Mouse (Mus musculus) liver, embryonic 15.5 days (tissue): ENCODE data around the gene Ccr6. TPM values are rescaled to one million over a fixed set of nuclear protein-coding genes. Genes with fewer than 3 reads are reported as not detected.
A peak's percentile ranks its signal among the peaks of the same experiment; 100 is the strongest.
"Not testable (repeated sequence)": the region's sequence is repeated elsewhere in the genome, so short reads cannot be mapped to it uniquely, and the experiment has no call there.

Source experiments
- ATAC-seq: fragments of 200-750 bp; cut with Nextera tagmentation; 2 replicates; pipeline ENCODE4 v1.8.0; 2017; ENCODE audit warnings: moderate number of reproducible peaks, mild to moderate bottlenecking, moderate library complexity; ENCODE audit not compliant: insufficient read depth
- H3K27ac ChIP-seq: fragments of 300-500 bp; sonication (generic); replicated peaks from 2 replicates; pipeline ENCODE4 v1.5.1; 2015; ENCODE audit warnings: mild to moderate bottlenecking, inconsistent platforms
- H3K27me3 ChIP-seq: fragments of 300-500 bp; sonication (generic); 2 replicates; pipeline ENCODE4 v1.6.1; 2015; ENCODE audit warnings: mild to moderate bottlenecking, inconsistent platforms
- H3K36me3 ChIP-seq: fragments of 300-500 bp; sonication (generic); replicated peaks from 2 replicates; pipeline ENCODE4 v1.6.1; 2015; ENCODE audit warnings: moderate library complexity, mild to moderate bottlenecking, inconsistent platforms
- H3K4me1 ChIP-seq: fragments of 300-500 bp; sonication (generic); replicated peaks from 2 replicates; pipeline ENCODE4 v1.6.1; 2015; ENCODE audit warnings: inconsistent platforms
- H3K4me2 ChIP-seq: fragments of 300-500 bp; sonication (generic); 2 replicates; pipeline ENCODE4 v1.6.1; 2015; ENCODE audit warnings: moderate library complexity, mild to moderate bottlenecking, inconsistent platforms
- H3K4me3 ChIP-seq: fragments of 300-500 bp; sonication (generic); replicated peaks from 2 replicates; pipeline ENCODE4 v1.5.1; 2015; ENCODE audit warnings: mild to moderate bottlenecking, inconsistent platforms
- H3K9ac ChIP-seq: fragments of 300-500 bp; sonication (generic); 2 replicates; pipeline ENCODE4 v1.6.1; 2015; ENCODE audit warnings: moderate library complexity, mild to moderate bottlenecking, inconsistent platforms
- H3K9me3 ChIP-seq: fragments of 300-500 bp; sonication (generic); replicated peaks from 2 replicates; pipeline ENCODE4 v1.6.1; 2016; ENCODE audit warnings: inconsistent platforms
- WGBS: fragments of 180-500 bp; shearing (Covaris S2); methylation state at CpG from one replicate; pipeline ENCODE4 v1.1.7; 2015; ENCODE audit warnings: mixed read lengths; ENCODE audit not compliant: insufficient replicate concordance; 5-methylcytosine and 5-hydroxymethylcytosine counted together
- polyA plus RNA-seq: library from polyadenylated mRNA; unstranded; fragments of >200 nt; fragmentation: Nextera tagmentation; extraction: Ambion mirVana; gene quantifications from 2 replicates; pipeline ENCODE4 v1.2.1, GENCODE M21; 2015

The Ccr6 gene
- polyA plus RNA-seq, 1 experiment from 2014 or later: not detected

DNA sequence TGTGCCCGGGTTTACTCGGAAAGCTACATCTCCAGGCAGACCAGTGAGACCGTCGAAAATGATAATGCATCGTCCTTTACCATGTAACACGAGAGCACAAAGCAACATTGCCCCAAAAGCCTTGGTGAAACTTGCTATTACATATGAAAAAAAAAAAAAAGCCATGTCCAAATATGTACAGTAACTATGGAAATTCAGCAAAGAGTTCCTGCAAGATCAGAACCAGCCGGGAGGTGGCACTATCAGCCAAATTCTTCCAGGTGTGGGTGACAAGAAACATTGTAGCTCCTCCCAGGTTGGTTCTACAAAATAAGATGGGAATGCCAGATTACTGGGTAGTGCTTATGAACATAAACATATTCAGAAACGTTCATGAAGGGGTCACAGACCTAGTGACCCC is 21.1 kb downstream of the Ccr6 start:
- ATAC-seq: no peak
- Histone ChIP-seq H3K4me3 (no peak overlapping the region), H3K27ac (no peak overlapping the region), H3K4me2 (no peak overlapping the region), H3K27me3 (0 out of 2 replicates have a peak, but pooled peaks cover 4% of the 10 kb centered on the region), H3K9me3 (no peaks in the 10 kb centered on the region), H3K4me1 (no peaks in the 10 kb centered on the region), H3K9ac (no peak overlapping the region), H3K36me3 (no peaks in the 10 kb centered on the region)
- 55% methylated on average over 8 of the region's 8 CpGs for WGBS

DNA sequence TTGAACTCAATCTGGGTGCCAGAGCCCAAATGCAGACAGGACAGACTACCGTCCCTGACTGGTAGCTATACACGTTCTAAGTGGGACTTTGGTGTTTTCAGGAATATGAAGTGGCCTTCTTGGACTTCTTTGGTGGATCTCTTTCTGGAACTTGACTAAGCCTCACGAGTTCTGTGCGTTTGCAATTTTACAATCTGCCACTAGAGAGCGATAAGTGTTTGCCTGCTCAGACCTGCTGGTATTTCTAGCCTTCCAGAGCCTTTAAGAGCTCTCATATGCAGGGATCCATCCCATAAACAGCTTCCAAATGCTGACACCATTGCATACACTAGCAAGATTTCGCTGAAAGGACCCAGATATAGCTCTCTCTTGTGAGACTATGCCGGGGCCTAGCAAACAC is 28.8 kb downstream of the Ccr6 start:
- H3K9ac ChIP-seq, H3K4me3 ChIP-seq, H3K27ac ChIP-seq, ATAC-seq, H3K36me3 ChIP-seq, H3K27me3 ChIP-seq, H3K9me3 ChIP-seq, H3K4me1 ChIP-seq, H3K4me2 ChIP-seq: not testable (repeated sequence)
- 8% methylated on average over 7 of the region's 7 CpGs for WGBS

DNA sequence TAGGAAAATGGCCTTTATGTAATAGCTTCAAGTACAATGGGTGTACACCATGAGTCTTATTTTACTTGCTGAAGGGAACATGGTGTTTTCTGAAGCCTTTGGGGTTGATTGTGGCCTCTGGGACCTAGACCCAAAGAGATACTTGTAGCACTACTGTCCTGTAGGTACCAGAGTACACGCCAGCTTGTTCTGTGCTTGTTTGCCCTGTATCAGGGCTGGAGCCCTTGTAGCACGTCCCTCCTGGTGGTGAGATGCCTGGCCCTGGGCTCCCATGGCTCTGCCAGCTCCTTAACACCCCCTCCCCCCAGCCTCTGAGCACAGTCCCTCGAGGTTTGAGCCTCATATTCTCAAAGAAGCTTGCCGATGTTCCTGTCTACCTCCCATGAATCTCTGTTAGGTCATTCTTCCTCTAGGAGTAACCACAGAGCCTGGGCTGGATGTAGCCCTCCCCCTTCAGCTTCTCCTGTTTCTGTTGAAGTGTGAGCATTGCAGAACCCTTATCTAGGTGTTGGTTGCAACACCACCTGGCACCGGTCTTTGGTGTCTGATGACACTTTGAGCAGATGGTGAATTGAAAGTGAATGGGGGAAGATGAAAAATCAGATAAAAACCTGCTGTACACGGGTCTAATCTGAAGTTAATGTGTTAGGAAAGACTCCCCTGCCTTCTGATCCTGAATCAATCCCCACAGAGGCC is 36.4 kb downstream of the Ccr6 start:
- peak; percentile 61 for ATAC-seq
- no peaks in the 10 kb centered on the region for H3K36me3 ChIP-seq
- 24% methylated on average over 6 of the region's 6 CpGs for WGBS
- H3K4me2 ChIP-seq: peak overlapping the region; percentile 15; the same call in 1 of the 2 replicates
- no peak overlapping the region for H3K4me3 ChIP-seq
- peaks cover 29% of the 10 kb centered on the region for H3K4me1 ChIP-seq
- H3K27ac ChIP-seq: 0 out of 2 replicates have a peak overlapping the region, but pooled peaks have one; percentile 53
- H3K27me3 ChIP-seq: no peaks in the 10 kb centered on the region
- no peaks in the 10 kb centered on the region for H3K9me3 ChIP-seq
- no peak overlapping the region for H3K9ac ChIP-seq

DNA sequence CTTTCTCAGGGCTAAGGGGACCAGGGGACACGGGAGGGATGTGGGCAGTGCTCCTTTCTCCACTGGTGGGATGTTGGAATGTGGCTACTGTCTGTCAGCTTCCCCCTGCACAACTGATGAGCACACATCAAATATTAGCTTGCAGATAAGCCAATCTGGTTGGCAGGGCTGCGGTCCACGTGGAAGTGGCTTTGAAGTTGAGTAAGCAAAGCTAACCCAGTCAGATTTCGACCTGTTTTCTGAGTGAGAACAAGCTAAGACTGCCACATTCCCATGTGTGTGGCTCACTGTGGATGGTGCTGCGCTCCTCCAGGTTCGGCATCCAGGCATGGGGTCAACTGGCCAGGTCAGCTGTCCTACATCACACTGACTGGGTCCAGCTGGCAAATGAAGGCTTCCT is 37.1 kb downstream of the Ccr6 start:
- peaks cover 29% of the 10 kb centered on the region for H3K4me1 ChIP-seq
- H3K27me3 ChIP-seq: no peaks in the 10 kb centered on the region
- WGBS: 38% methylated on average over 6 of the region's 6 CpGs
- H3K36me3 ChIP-seq: no peaks in the 10 kb centered on the region
- H3K27ac ChIP-seq: peak overlapping the region; percentile 53; the same call in 1 of the 2 replicates
- no peaks in the 10 kb centered on the region for H3K9me3 ChIP-seq
- H3K9ac ChIP-seq: no peak overlapping the region
- no peak overlapping the region for H3K4me3 ChIP-seq
- H3K4me2 ChIP-seq: peak overlapping the region; percentile 15; the same call in 1 of the 2 replicates
- ATAC-seq: peak; percentile 59

DNA sequence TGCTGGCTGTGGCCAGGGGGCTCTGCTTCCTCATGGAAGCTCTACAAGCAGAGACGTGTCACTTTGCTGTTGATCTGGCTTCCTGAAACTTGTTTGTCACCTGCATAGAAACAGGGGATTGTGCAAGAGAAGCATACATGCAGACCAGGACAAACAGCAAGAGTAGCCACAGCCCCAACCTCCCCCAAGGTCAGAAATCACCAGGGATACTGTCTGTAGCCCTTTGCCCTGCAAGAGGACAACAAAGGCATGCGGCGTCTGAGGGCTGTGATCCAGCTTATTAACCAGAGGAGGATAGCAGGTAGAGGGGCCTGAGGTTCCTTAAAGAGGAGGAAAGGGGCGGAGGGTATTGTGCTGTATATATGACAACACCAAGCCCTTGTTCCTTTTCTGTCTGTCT is 40.2 kb downstream of the Ccr6 start:
- Histone ChIP-seq H3K9ac (no peak overlapping the region), H3K4me2 (0 out of 2 replicates have a peak overlapping the region, but pooled peaks have one; percentile 2), H3K4me1 (peaks cover 33% of the 10 kb centered on the region), H3K36me3 (no peaks in the 10 kb centered on the region), H3K9me3 (no peaks in the 10 kb centered on the region), H3K27ac (peak overlapping the region; percentile 62; the same call in 1 of the 2 replicates), H3K4me3 (no peak overlapping the region), H3K27me3 (no peaks in the 10 kb centered on the region)
- WGBS: 44% methylated on average over 4 of the region's 4 CpGs
- peak; percentile 51 for ATAC-seq

DNA sequence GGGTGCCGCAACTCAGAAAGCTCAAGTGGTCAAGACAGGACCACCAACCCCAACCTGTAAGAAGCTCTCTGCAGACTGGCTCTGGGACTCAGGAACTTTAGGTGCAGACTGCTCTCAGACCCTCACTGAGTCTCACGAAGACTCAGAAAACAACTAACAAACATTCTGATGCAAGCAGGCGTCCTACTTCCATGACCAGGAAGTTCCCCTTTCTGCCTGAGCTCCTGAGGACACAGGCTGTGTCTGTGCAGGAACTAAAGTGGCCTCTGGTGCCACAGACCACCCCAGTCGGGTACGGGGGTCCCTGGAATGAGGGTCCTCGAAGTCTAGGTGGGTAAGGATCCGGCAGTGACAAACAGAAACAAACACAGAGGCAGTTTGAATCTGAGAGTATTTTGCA is 40.8 kb downstream of the Ccr6 start:
- no peak overlapping the region for H3K4me3 ChIP-seq
- no peaks in the 10 kb centered on the region for H3K9me3 ChIP-seq
- 45% methylated on average over 7 of the region's 7 CpGs for WGBS
- 0 out of 2 replicates have a peak overlapping the region, but pooled peaks have one; percentile 2 for H3K4me2 ChIP-seq
- no peaks in the 10 kb centered on the region for H3K27me3 ChIP-seq
- H3K27ac ChIP-seq: no peak overlapping the region
- no peaks in the 10 kb centered on the region for H3K36me3 ChIP-seq
- no peak overlapping the region for H3K9ac ChIP-seq
- peaks cover 28% of the 10 kb centered on the region for H3K4me1 ChIP-seq
- ATAC-seq: no peak

DNA sequence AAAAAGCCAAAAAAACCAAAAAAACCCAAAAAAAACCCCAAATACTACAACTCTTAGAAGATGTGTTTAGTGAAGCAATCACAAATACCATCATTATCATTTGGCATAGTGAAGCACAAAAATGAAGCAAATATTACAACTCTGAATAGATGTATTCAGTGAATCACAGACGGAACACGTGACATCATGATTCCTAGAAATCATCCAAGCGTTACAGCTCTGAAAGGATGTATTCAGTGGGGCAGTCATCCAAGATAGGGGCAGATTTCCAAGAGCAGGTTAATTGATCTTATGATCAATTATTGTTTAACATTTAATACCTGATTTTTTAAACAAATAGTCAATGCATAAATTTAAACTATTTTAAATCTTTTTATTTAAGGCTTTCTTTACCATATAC is 41.4 kb downstream of the Ccr6 start:
- 65% methylated on average over 3 of the region's 3 CpGs for WGBS
- Histone ChIP-seq H3K27me3 (no peaks in the 10 kb centered on the region), H3K4me3 (no peak overlapping the region), H3K27ac (no peak overlapping the region), H3K36me3 (no peaks in the 10 kb centered on the region), H3K9me3 (no peaks in the 10 kb centered on the region), H3K4me1 (peaks cover 32% of the 10 kb centered on the region), H3K4me2 (no peak overlapping the region), H3K9ac (no peak overlapping the region)
- ATAC-seq: no peak

DNA sequence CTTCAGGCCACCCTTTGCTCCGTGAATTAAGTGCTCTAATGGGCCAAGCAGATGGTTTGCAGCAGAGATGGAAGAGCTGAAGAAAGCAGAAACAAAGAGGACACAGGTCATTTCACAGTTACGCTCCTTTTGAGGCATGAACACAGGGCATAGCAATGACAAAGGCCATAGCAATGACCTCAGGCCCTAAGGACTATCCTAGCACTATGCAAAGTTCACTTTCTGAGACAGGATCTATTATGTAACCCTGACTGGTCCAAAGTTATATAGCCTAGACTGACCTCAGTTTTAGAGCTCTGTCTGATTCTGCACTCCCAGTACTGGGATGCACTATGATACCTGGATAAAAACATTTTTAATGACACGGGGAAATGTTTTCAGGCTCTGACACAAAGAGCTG is 42.5 kb downstream of the Ccr6 start:
- no peak overlapping the region for H3K27ac ChIP-seq
- no peaks in the 10 kb centered on the region for H3K9me3 ChIP-seq
- 60% methylated on average over 3 of the region's 3 CpGs for WGBS
- no peak overlapping the region for H3K4me2 ChIP-seq
- H3K4me1 ChIP-seq: peaks cover 31% of the 10 kb centered on the region
- H3K36me3 ChIP-seq: no peaks in the 10 kb centered on the region
- no peak for ATAC-seq
- no peak overlapping the region for H3K9ac ChIP-seq
- H3K27me3 ChIP-seq: no peaks in the 10 kb centered on the region
- no peak overlapping the region for H3K4me3 ChIP-seq

DNA sequence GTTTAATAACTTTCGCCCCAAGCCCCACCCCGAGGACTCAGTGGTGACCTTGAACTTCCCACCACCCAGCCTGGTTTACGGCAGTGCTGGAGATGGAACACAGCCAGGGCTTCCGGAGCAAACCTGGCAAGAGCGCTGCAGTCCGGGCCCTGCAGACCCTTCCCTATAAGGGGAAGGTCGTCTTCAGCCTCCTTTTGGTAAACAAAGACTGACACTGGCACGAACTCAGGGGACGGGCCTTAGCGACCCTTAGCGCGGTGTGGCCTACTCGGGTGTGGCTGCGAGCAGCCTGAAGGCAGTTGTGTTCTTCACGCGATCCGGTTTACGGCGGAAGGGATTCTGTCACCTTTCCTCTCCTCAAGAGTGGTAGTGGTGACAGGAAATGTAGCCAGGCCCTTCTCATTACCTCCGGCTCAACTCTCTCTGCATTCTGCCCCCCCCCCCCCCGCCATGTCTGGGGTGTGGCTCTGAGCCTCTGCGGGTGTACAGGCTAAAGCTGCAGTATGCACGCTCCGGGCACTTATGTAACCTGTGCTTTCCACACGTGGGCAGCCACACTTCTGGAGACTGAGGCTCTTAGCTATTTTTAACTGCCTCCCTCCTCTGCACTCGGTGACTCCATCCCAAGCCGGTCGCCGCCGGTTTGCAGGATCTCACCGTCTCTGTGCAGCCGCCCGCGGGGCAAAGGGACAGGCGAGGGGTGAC is 47.1 kb downstream of the Ccr6 start, which contains the start of gene Mpc1:
Gene Mpc1 (plus strand): TSS at position 84 of the 705 bp plus-strand sequence.
- H3K27me3 ChIP-seq: no peaks in the 10 kb centered on the region
- H3K27ac ChIP-seq: peak within 1 kb of the TSS; percentile 90
- WGBS: 1% methylated on average over 35 of the region's 35 CpGs
- H3K9ac ChIP-seq: peak within 1 kb of the TSS; percentile 85
- peak within 1 kb of the TSS; percentile 80 for H3K4me3 ChIP-seq
- H3K4me1 ChIP-seq: peaks cover 40% of the 10 kb centered on the region
- no peaks in the 10 kb centered on the region for H3K9me3 ChIP-seq
- H3K4me2 ChIP-seq: peak within 1 kb of the TSS; percentile 98
- no peaks in the 10 kb centered on the region for H3K36me3 ChIP-seq
- peak; percentile 61 for ATAC-seq

DNA sequence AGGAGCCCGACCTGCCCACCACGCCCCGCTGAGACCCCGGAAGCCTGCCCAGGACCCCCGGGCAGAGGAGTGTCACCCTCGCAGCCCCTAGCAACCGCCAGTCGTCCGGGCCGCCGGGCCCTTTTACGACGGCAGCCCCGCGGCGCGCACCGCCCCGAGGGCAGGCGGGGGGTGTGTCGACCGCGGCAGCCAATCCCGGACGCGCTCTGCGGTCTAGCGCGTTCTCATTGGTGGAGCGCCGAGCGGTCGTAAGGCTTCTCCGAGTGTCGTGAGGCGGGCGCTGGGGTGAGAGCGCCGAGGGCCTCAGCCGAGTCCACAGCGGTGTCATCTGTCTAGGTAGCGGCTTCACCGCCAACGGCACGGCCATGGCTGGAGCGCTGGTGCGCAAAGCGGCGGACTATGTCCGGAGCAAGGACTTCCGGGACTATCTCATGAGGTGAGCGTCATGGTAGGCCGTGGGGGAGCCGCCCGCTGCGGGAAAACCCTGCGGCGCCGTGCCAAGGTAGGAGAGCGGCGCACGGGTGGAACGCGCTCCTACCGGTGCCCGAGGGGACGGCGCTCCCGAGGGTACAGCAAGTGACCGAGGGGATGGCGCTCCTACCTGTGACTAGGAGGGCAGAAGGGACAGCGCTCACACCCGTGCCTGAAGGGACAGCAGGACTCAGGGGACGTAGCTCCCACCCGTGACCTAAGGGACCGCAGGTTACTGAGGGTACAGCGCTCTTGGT is 47.8 kb downstream of the Ccr6 start:
- Histone ChIP-seq H3K4me1 (peaks cover 39% of the 10 kb centered on the region), H3K27ac (peak overlapping the region; percentile 90), H3K9me3 (no peaks in the 10 kb centered on the region), H3K27me3 (no peaks in the 10 kb centered on the region), H3K36me3 (no peaks in the 10 kb centered on the region), H3K9ac (peak overlapping the region; percentile 85), H3K4me2 (peak overlapping the region; percentile 98), H3K4me3 (peak overlapping the region; percentile 80)
- under 1% methylated on average over 77 of the region's 77 CpGs for WGBS
- peak; percentile 96 for ATAC-seq

DNA sequence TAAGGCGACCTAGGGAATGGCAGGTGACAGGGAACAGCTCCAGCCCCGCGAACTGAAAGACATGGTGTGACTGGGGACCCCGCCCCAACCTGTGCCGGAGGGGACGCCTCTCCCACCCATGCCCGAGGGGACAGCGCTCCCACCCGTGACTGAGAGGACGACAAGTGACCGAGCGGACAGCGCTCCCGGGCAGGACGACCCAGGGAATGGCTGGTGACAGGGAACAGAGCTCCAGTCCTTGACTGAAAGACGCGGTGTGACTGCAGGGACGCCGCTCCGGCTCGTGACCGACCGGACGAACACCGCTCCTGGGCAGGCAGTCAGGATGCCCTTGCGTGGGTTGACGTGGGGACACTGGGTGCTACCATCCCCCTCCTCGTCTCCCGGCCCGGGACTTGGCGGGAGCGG is 48.4 kb downstream of the Ccr6 start:
- 0 out of 2 replicates have a peak, but pooled peaks cover 4% of the 10 kb centered on the region for H3K36me3 ChIP-seq
- H3K4me1 ChIP-seq: peaks cover 36% of the 10 kb centered on the region
- H3K27ac ChIP-seq: peak overlapping the region; percentile 90
- no peaks in the 10 kb centered on the region for H3K9me3 ChIP-seq
- peak overlapping the region; percentile 80 for H3K4me3 ChIP-seq
- no peak; the same call in none of the 2 replicates for ATAC-seq
- H3K27me3 ChIP-seq: no peaks in the 10 kb centered on the region
- H3K9ac ChIP-seq: peak overlapping the region; percentile 85
- under 1% methylated on average over 32 of the region's 32 CpGs for WGBS
- peak overlapping the region; percentile 98 for H3K4me2 ChIP-seq
